26 mouse cellular contexts compared by ENCODE assay signal in the genomic region with DNA sequence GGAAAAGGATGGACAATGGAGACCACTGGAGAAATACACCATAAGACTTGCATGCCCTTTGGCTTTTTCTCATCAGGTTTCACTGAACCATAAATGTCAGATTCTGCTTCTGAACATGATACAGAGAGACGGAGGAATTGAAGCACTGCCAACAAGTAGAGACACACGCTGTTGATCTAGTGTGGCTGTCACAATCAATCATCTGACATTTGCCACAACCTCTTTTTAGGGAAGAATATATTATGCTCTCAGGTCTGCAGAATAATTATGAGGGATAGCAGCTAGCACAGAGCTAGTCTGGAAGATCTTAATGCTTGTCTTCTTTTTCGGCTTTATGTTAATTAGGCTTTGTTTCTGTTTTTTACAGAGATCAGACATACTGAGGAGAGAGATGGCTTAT. TPM values are rescaled to one million over a fixed set of nuclear protein-coding genes. Genes with fewer than 3 reads are reported as not detected.
DNase-seq lines count a peak whose midpoint lies in the region; ATAC-seq and TF ChIP-seq lines count a peak whose summit lies in the region.
"Had no signal": no experiment of that assay in that cellular context is flagged by ENCODE, and none has a peak within 500 bp of the region (broad histone marks: within the 10 kb centered on the region; RNA-seq: fewer than 3 reads in every experiment).

No protein-coding gene starts in this region.

- TF ChIP-seq EP300 in MEL (IDR thresholded peaks at IDR 0.05; ENCODE audit: low read depth in 1 of 2, low read length in 2 of 2) = no peak

- no peak overlapping the region for H3K27ac ChIP-seq in embryonic facial prominence, embryonic 14.5 days (replicated peaks; ENCODE audit: low read depth, low read length)
- no peak overlapping the region for H3K27ac ChIP-seq in embryonic facial prominence, embryonic 10.5 days (replicated peaks)
- no peak overlapping the region for H3K27ac ChIP-seq in MEL (ENCODE audit: control insufficient read depth, low read depth, low read length)
- no peak overlapping the region for H3K27ac ChIP-seq in intestine, postnatal 0 days (ENCODE audit: low read depth, low read length)
- H3K27ac ChIP-seq: embryonic facial prominence, embryonic 12.5 days; heart, adult 2 months; heart, embryonic 15.5 days; hindbrain, embryonic 10.5 days; hindbrain, embryonic 15.5 days had no signal

- peak; percentile 52 for DNase-seq in embryonic facial prominence, embryonic 14.5 days (ENCODE audit: low spot score)
- no peak for DNase-seq in embryonic facial prominence, embryonic 10.5 days (ENCODE audit: low spot score)
- peak; percentile 50 for DNase-seq in heart, adult 11 months
- no peak for DNase-seq in heart, postnatal 36 days
- peak; percentile 25 for DNase-seq in MEL (ENCODE audit: low read depth, low spot score)
- peak; percentile 35 for DNase-seq in brain, embryonic 14.5 days (ENCODE audit: low read depth)
- DNase-seq in T-cell, adult 2 months (ENCODE audit: low spot score) = no peak
- DNase-seq: adrenal gland, adult 8-10 months; cerebellum, adult 11-12 months; cerebellum, adult 9-10 months; gastrocnemius, postnatal 10 days; heart, adult 2 months; heart, postnatal 14 days; kidney, adult 11 months; kidney, adult 9 months had no signal

- no peak overlapping the region for H3K4me2 ChIP-seq in embryonic facial prominence, embryonic 14.5 days (ENCODE audit: low read depth, low read length)
- H3K4me2 ChIP-seq in intestine, postnatal 0 days (replicated peaks; ENCODE audit: low read depth) = no peak overlapping the region
- H3K4me2 ChIP-seq: embryonic facial prominence, embryonic 12.5 days; heart, embryonic 11.5 days; heart, embryonic 15.5 days; hindbrain, embryonic 15.5 days had no signal

- H3K27me3 ChIP-seq in embryonic facial prominence, embryonic 14.5 days (replicated peaks; ENCODE audit: control insufficient read depth, insufficient read depth, low read length) = no peaks in the 10 kb centered on the region
- H3K27me3 ChIP-seq in embryonic facial prominence, embryonic 10.5 days (replicated peaks; ENCODE audit: low read depth, poor library complexity, severe bottlenecking) = no peaks in the 10 kb centered on the region
- H3K27me3 ChIP-seq in MEL (ENCODE audit: control insufficient read depth in 1 of 2, insufficient read depth in 2 of 2, low read length in 2 of 2) = peaks cover 0 to 3% of the 10 kb centered on the region in 2 experiments; a peak in 3 of 4 replicates
- H3K27me3 ChIP-seq in intestine, postnatal 0 days (replicated peaks; ENCODE audit: control insufficient read depth, insufficient read depth, low read length) = no peaks in the 10 kb centered on the region
- H3K27me3 ChIP-seq: embryonic facial prominence, embryonic 12.5 days; hindbrain, embryonic 15.5 days had no signal

- TF ChIP-seq POLR2A in MEL (IDR thresholded peaks at IDR 0.05; ENCODE audit: control insufficient read depth in 1 of 2, insufficient read depth in 1 of 2, low read depth in 1 of 2, low read length in 2 of 2, poor library complexity in 1 of 2) = no peak
- no peak for TF ChIP-seq POLR2A in brain, embryonic 14.5 days (IDR thresholded peaks at IDR 0.05; ENCODE audit: borderline replicate concordance, extremely low read depth, insufficient read depth, insufficient read length, poor library complexity, severe bottlenecking)

- intact Hi-C loops in heart, postnatal 36 days (cut with DNase I) = no loop called here

- H3K4me3 ChIP-seq in embryonic facial prominence, embryonic 14.5 days (ENCODE audit: low read depth, low read length) = no peak overlapping the region
- H3K4me3 ChIP-seq in embryonic facial prominence, embryonic 10.5 days = no peak overlapping the region
- H3K4me3 ChIP-seq in MEL (ENCODE audit: control insufficient read depth in 1 of 2, insufficient read depth in 1 of 2, low read depth in 2 of 2, low read length in 2 of 2) = no peak overlapping the region
- H3K4me3 ChIP-seq in intestine, postnatal 0 days (ENCODE audit: low read depth, low read length) = no peak overlapping the region
- H3K4me3 ChIP-seq: embryonic facial prominence, embryonic 12.5 days; heart, adult 2 months; heart, embryonic 15.5 days; hindbrain, embryonic 10.5 days; hindbrain, embryonic 15.5 days had no signal

- no peak for TF ChIP-seq RAD21 in MEL (IDR thresholded peaks at IDR 0.05; ENCODE audit: low read depth, low read length)

- no peaks in the 10 kb centered on the region for H3K4me1 ChIP-seq in embryonic facial prominence, embryonic 14.5 days (ENCODE audit: control insufficient read depth, insufficient read depth, low read length)
- H3K4me1 ChIP-seq in embryonic facial prominence, embryonic 10.5 days = 0 out of 2 replicates have a peak, but pooled peaks cover 4% of the 10 kb centered on the region
- H3K4me1 ChIP-seq in MEL (ENCODE audit: control insufficient read depth in 1 of 2, insufficient read depth in 2 of 2, low read length in 2 of 2) = peaks cover 0 to 9% of the 10 kb centered on the region in 2 experiments; a peak in 1 of 4 replicates
- H3K4me1 ChIP-seq in intestine, postnatal 0 days (replicated peaks; ENCODE audit: control insufficient read depth, insufficient read depth, low read length) = no peaks in the 10 kb centered on the region
- H3K4me1 ChIP-seq: embryonic facial prominence, embryonic 12.5 days; hindbrain, embryonic 10.5 days; hindbrain, embryonic 15.5 days had no signal

- H3K9me3 ChIP-seq in embryonic facial prominence, embryonic 14.5 days (ENCODE audit: control insufficient read depth, low read length) = no peaks in the 10 kb centered on the region
- H3K9me3 ChIP-seq in embryonic facial prominence, embryonic 10.5 days = no peaks in the 10 kb centered on the region
- H3K9me3 ChIP-seq in MEL (replicated peaks; ENCODE audit: insufficient read depth, low read length) = no peaks in the 10 kb centered on the region
- H3K9me3 ChIP-seq in intestine, postnatal 0 days (ENCODE audit: control insufficient read depth) = no peaks in the 10 kb centered on the region
- H3K9me3 ChIP-seq: embryonic facial prominence, embryonic 12.5 days; heart, embryonic 15.5 days; hindbrain, embryonic 10.5 days; hindbrain, embryonic 15.5 days had no signal

- WGBS in embryonic facial prominence, embryonic 14.5 days = 35% methylated on average over 3 of the region's 3 CpGs
- 74% methylated on average over 3 of the region's 3 CpGs for WGBS in embryonic facial prominence, embryonic 10.5 days
- 65% methylated on average over 3 of the region's 3 CpGs for WGBS in intestine, postnatal 0 days

- no peaks in the 10 kb centered on the region for H3K79me2 ChIP-seq in MEL (ENCODE audit: control insufficient read depth, insufficient read depth, low read length, poor library complexity)

- H3K36me3 ChIP-seq in embryonic facial prominence, embryonic 14.5 days (ENCODE audit: control insufficient read depth, insufficient read depth, low read length) = no peaks in the 10 kb centered on the region
- H3K36me3 ChIP-seq in embryonic facial prominence, embryonic 10.5 days (replicated peaks) = no peaks in the 10 kb centered on the region
- no peaks in the 10 kb centered on the region for H3K36me3 ChIP-seq in MEL (ENCODE audit: control insufficient read depth in 1 of 2, insufficient read depth in 2 of 2, low read length in 2 of 2)
- H3K36me3 ChIP-seq in intestine, postnatal 0 days (ENCODE audit: control insufficient read depth, insufficient read depth) = no peaks in the 10 kb centered on the region
- H3K36me3 ChIP-seq: embryonic facial prominence, embryonic 12.5 days; heart, embryonic 15.5 days; hindbrain, embryonic 10.5 days; hindbrain, embryonic 15.5 days had no signal

- ATAC-seq in embryonic facial prominence, embryonic 14.5 days (ENCODE audit: low read depth) = no peak; the same call in 1 of the 2 replicates
- ATAC-seq in intestine, postnatal 0 days = no peak
- ATAC-seq: inflammation-experienced regulatory T-cells, adult 6 months had no signal

- TF ChIP-seq CTCF in MEL (IDR thresholded peaks at IDR 0.05 in 2 of 3, conservative IDR thresholded peaks at IDR 0.05 in 1 of 3; ENCODE audit: control insufficient read depth in 1 of 3, insufficient read depth in 1 of 3, low read depth in 2 of 3, low read length in 3 of 3, poor library complexity in 1 of 3, severe bottlenecking in 1 of 3) = no peak
- TF ChIP-seq CTCF in brain, embryonic 14.5 days (IDR thresholded peaks at IDR 0.05; ENCODE audit: borderline replicate concordance, extremely low read depth, insufficient read depth, insufficient read length) = no peak
- TF ChIP-seq CTCF in intestine, postnatal 0 days (IDR thresholded peaks at IDR 0.05; ENCODE audit: low read depth) = no peak

- no peak overlapping the region for H3K9ac ChIP-seq in embryonic facial prominence, embryonic 14.5 days (ENCODE audit: low read depth, low read length)
- H3K9ac ChIP-seq in MEL (ENCODE audit: control insufficient read depth, low read depth, low read length, poor library complexity, severe bottlenecking) = no peak overlapping the region
- no peak overlapping the region for H3K9ac ChIP-seq in intestine, postnatal 0 days (ENCODE audit: low read depth, low read length)
- H3K9ac ChIP-seq: embryonic facial prominence, embryonic 12.5 days; heart, embryonic 15.5 days; hindbrain, embryonic 15.5 days had no signal

RNA-seq across cellular contexts. Expression of gene Btg4, which starts 7.5 kb away (rescaled TPM):
- 0.31 and 0.39 TPM in 2 replicates for polyA plus RNA-seq in embryonic facial prominence, embryonic 14.5 days (2014; fragmentation: Nextera tagmentation; extraction: Ambion mirVana)
- polyA plus RNA-seq in embryonic facial prominence, embryonic 10.5 days (2016; fragmentation: Nextera tagmentation; extraction: Ambion mirVana) = not detected in 2 replicates
- not detected for total RNA-seq in heart, postnatal 36 days (2021)
- total RNA-seq in MEL (2012; rRNA removed) = not detected in 2 replicates
- polyA plus RNA-seq in MEL (2012; ENCODE audit: insufficient read depth in 1 of 2, insufficient read length in 2 of 2, low read depth in 1 of 2, low replicate concordance in 2 of 2, missing spikeins in 1 of 2) = not detected
- not detected in 2 replicates for polyA plus RNA-seq in brain, embryonic 14.5 days (2012; rRNA removed)
- not detected in 2 replicates for polyA plus RNA-seq in intestine, postnatal 0 days (2015; fragmentation: Nextera tagmentation; extraction: Ambion mirVana)
- total RNA-seq: adrenal gland, adult 8-10 months; adrenal gland, postnatal 36 days; gastrocnemius, postnatal 10 days; gastrocnemius, postnatal 4 days; heart, adult 2 months; heart, postnatal 14 days had no signal
- polyA plus RNA-seq: C2C12; embryonic facial prominence, embryonic 12.5 days; frontal cortex, adult 2 months; heart, adult 2 months; heart, embryonic 11.5 days; heart, embryonic 15.5 days; hindbrain, embryonic 10.5 days; hindbrain, embryonic 15.5 days had no signal

RNA-seq across cellular contexts. Expression of gene Layn, which starts 8.7 kb away (rescaled TPM):
- 5.0 and 6.0 TPM in 2 replicates for polyA plus RNA-seq in embryonic facial prominence, embryonic 14.5 days (2014; fragmentation: Nextera tagmentation; extraction: Ambion mirVana)
- 1.5 and 2.5 TPM in 2 replicates for polyA plus RNA-seq in embryonic facial prominence, embryonic 10.5 days (2016; fragmentation: Nextera tagmentation; extraction: Ambion mirVana)
- 1 to 10 TPM; 6.5 to 6.9 TPM for total RNA-seq in heart, postnatal 36 days (2021)
- not detected in 2 replicates for total RNA-seq in MEL (2012; rRNA removed)
- polyA plus RNA-seq in MEL (2012; ENCODE audit: insufficient read depth in 1 of 2, insufficient read length in 2 of 2, low read depth in 1 of 2, low replicate concordance in 2 of 2, missing spikeins in 1 of 2) = not detected
- 0.71 and 1.4 TPM in 2 replicates for polyA plus RNA-seq in brain, embryonic 14.5 days (2012; rRNA removed)
- polyA plus RNA-seq in intestine, postnatal 0 days (2015; fragmentation: Nextera tagmentation; extraction: Ambion mirVana) = 1.7 and 2.6 TPM in 2 replicates
- polyA plus RNA-seq: inflammation-experienced regulatory T-cells, adult 6 months had no signal

RNA-seq across cellular contexts. Expression of gene 4833427G06Rik, which starts 33.7 kb away (rescaled TPM):
- polyA plus RNA-seq in embryonic facial prominence, embryonic 14.5 days (2014; fragmentation: Nextera tagmentation; extraction: Ambion mirVana) = 0.93 and 5.0 TPM in 2 replicates
- not detected in 2 replicates for polyA plus RNA-seq in embryonic facial prominence, embryonic 10.5 days (2016; fragmentation: Nextera tagmentation; extraction: Ambion mirVana)
- not detected for total RNA-seq in heart, postnatal 36 days (2021)
- total RNA-seq in MEL (2012; rRNA removed) = not detected in 2 replicates
- not detected for polyA plus RNA-seq in MEL (2012; ENCODE audit: insufficient read depth in 1 of 2, insufficient read length in 2 of 2, low read depth in 1 of 2, low replicate concordance in 2 of 2, missing spikeins in 1 of 2)
- 0.63 and 0.72 TPM in 2 replicates for polyA plus RNA-seq in brain, embryonic 14.5 days (2012; rRNA removed)
- not detected in 2 replicates for polyA plus RNA-seq in intestine, postnatal 0 days (2015; fragmentation: Nextera tagmentation; extraction: Ambion mirVana)
- total RNA-seq: gastrocnemius, postnatal 10 days; gastrocnemius, postnatal 4 days; heart, adult 2 months; heart, postnatal 14 days had no signal
- polyA plus RNA-seq: frontal cortex, adult 2 months; heart, embryonic 11.5 days; heart, embryonic 15.5 days; inflammation-experienced regulatory T-cells, adult 6 months had no signal

RNA-seq across cellular contexts. Expression of gene Sik2, which starts 59.3 kb away (rescaled TPM):
- 13.8 and 15.8 TPM in 2 replicates for polyA plus RNA-seq in embryonic facial prominence, embryonic 14.5 days (2014; fragmentation: Nextera tagmentation; extraction: Ambion mirVana)
- 18.3 and 19.9 TPM in 2 replicates for polyA plus RNA-seq in embryonic facial prominence, embryonic 10.5 days (2016; fragmentation: Nextera tagmentation; extraction: Ambion mirVana)
- total RNA-seq in heart, postnatal 36 days (2021) = 10 to 100 TPM; 25.7 to 27.1 TPM
- 7.5 and 11.0 TPM in 2 replicates for total RNA-seq in MEL (2012; rRNA removed)
- polyA plus RNA-seq in MEL (2012; ENCODE audit: insufficient read depth in 1 of 2, insufficient read length in 2 of 2, low read depth in 1 of 2, low replicate concordance in 2 of 2, missing spikeins in 1 of 2) = 10 to 100 TPM in 1 of 2 experiments, not detected in 1; 12.1 TPM
- 17.2 and 20.8 TPM in 2 replicates for polyA plus RNA-seq in brain, embryonic 14.5 days (2012; rRNA removed)
- 8.0 and 9.2 TPM in 2 replicates for polyA plus RNA-seq in intestine, postnatal 0 days (2015; fragmentation: Nextera tagmentation; extraction: Ambion mirVana)

Comparison
In these comparisons a context has a peak if more than half of its experiments do, and no peak if none do; other contexts are left out.
1. DNase-seq: peak in embryonic facial prominence, embryonic 14.5 days (single experiment), heart, adult 11 months (single experiment), MEL (single experiment) and brain, embryonic 14.5 days (single experiment); none in embryonic facial prominence, embryonic 10.5 days (single experiment), heart, postnatal 36 days (0 of 2) and T-cell, adult 2 months (single experiment).